Mouse (Mus musculus) stomach, postnatal 0 days (tissue): ENCODE data around the gene Pcbd1. TPM values are rescaled to one million over a fixed set of nuclear protein-coding genes. Genes with fewer than 3 reads are reported as not detected.

Source experiments
- ATAC-seq: fragments of 200-750 bp; cut with Nextera tagmentation; 2 replicates; pipeline ENCODE4 v1.8.0; 2017; ENCODE audit not compliant: low FRiP score, low TSS enrichment
- DNase-seq: peaks from one replicate; pipeline ENCODE4 v3.0.0-alpha.2; 2016; ENCODE audit warnings: low spot score
- H3K27ac ChIP-seq: fragments of 300-500 bp; sonication (generic); replicated peaks from 2 replicates; pipeline ENCODE4 v1.5.1; 2014; ENCODE audit warnings: mild to moderate bottlenecking, control low read depth
- H3K27me3 ChIP-seq: fragments of 300-500 bp; sonication (generic); 2 replicates; pipeline ENCODE4 v1.6.1; 2014; ENCODE audit warnings: low read length; ENCODE audit not compliant: control insufficient read depth, insufficient read depth
- H3K36me3 ChIP-seq: fragments of 300-500 bp; sonication (generic); 2 replicates; pipeline ENCODE4 v1.6.1; 2014; ENCODE audit warnings: low read length, mixed read lengths; ENCODE audit not compliant: control insufficient read depth, insufficient read depth
- H3K4me1 ChIP-seq: fragments of 300-500 bp; sonication (generic); replicated peaks from 2 replicates; pipeline ENCODE4 v1.6.1; 2014; ENCODE audit warnings: antibody characterized with exemption; ENCODE audit not compliant: control insufficient read depth, insufficient read depth
- H3K4me2 ChIP-seq: fragments of 300-500 bp; sonication (generic); replicated peaks from 2 replicates; pipeline ENCODE4 v1.6.1; 2014; ENCODE audit warnings: low read depth, mild to moderate bottlenecking, control low read depth, moderate library complexity
- H3K4me3 ChIP-seq: fragments of 300-500 bp; sonication (generic); 2 replicates; pipeline ENCODE4 v1.5.1; 2014; ENCODE audit warnings: low read depth, low read length, control low read depth
- H3K9ac ChIP-seq: fragments of 300-500 bp; sonication (generic); 2 replicates; pipeline ENCODE4 v1.6.1; 2014; ENCODE audit warnings: mild to moderate bottlenecking, low read length, control low read depth, mixed read lengths
- H3K9me3 ChIP-seq: fragments of 300-500 bp; sonication (generic); 2 replicates; pipeline ENCODE4 v1.6.1; 2016; ENCODE audit warnings: low read length; ENCODE audit not compliant: control insufficient read depth
- CTCF ChIP-seq: IDR thresholded peaks from 2 replicates; pipeline ENCODE4 v1.5.1; 2016; ENCODE audit warnings: antibody characterized with exemption, low read depth, mild to moderate bottlenecking, moderate library complexity
- EP300 ChIP-seq: optimal IDR thresholded peaks from 2 replicates; pipeline ENCODE3; 2016; ENCODE audit warnings: antibody characterized with exemption
- WGBS: fragments of 180-500 bp; shearing (Covaris S2); extraction: QIAGEN DNeasy Blood & Tissue Kit; methylation state at CpG from one replicate; pipeline ENCODE4 v1.1.7; 2014; 5-methylcytosine and 5-hydroxymethylcytosine counted together
- polyA plus RNA-seq: library from polyadenylated mRNA; unstranded; fragments of >200 nt; fragmentation: Nextera tagmentation; extraction: Ambion mirVana; gene quantifications from 2 replicates; pipeline ENCODE4 v1.2.1, GENCODE M21; 2015

Pcbd1 gene
- polyA plus RNA-seq: 95.2 and 96.2 TPM in 2 replicates

DNA sequence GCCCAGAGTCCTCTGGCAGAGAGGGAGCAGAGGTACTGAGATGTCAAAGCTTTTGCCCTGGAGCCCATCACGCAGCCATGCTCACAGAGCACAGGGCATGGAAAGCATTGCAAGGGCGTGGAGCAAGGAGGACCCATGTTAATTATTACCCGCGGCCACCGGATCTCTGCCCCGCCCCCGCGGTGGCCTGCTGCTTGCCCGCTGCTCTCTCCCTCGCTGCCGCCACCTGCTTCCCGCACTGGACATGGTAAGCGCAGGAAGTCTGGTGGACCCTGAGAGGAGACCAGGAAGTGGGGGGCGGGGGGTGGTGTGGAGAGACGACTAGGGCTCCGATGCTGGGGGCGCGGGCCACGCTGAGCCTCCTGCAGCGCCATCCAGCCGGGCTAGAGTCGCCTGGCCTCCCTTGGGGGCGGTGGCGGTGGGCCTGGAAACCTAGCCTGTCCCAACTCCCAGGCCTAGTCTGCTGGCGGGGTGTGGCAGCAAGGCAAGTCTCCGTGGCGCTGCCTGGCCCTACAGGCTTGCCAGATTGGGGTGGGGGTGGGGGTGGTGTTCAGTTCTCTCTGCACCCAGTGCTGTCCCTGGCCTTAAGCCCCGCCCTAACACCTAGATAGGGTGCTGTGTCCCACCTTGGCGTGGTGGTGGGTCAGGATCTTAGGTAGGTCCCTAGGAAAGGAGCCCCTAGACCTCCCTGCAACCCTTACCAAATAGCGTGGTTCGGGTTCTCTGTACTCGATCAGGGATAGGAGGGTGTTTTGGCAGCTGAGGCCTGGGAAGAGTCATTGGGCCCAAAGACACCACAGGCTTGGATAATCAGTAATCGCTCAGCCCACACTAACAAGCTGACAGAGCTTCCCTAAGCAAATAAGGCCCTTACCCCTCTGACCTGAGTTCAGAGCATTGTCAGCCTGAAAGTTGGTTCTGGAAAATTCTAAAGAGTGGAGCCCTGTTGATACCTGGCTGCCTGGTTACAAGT, at the start of gene Pcbd1:
TSS of gene Pcbd1 (plus strand) at position 162 of the 973 bp plus-strand sequence.
- DNase-seq (peak; percentile 92), ATAC-seq (peak; percentile 92)
- H3K27me3 ChIP-seq: no peaks in the 10 kb centered on the region
- TF ChIP-seq EP300: no peak
- TF ChIP-seq CTCF: peak; percentile 49; the same call in 1 of the 2 replicates
- no peaks in the 10 kb centered on the region for H3K9me3 ChIP-seq
- no peaks in the 10 kb centered on the region for H3K36me3 ChIP-seq
- H3K4me2 ChIP-seq: peak within 1 kb of the TSS; percentile 74
- peak within 1 kb of the TSS; percentile 40 for H3K4me3 ChIP-seq
- WGBS: 10% methylated on average over 33 of the region's 33 CpGs
- H3K4me1 ChIP-seq: no peaks in the 10 kb centered on the region
- peak within 1 kb of the TSS; percentile 72 for H3K9ac ChIP-seq
- H3K27ac ChIP-seq: peak within 1 kb of the TSS; percentile 24; the same call in 1 of the 2 replicates

DNA sequence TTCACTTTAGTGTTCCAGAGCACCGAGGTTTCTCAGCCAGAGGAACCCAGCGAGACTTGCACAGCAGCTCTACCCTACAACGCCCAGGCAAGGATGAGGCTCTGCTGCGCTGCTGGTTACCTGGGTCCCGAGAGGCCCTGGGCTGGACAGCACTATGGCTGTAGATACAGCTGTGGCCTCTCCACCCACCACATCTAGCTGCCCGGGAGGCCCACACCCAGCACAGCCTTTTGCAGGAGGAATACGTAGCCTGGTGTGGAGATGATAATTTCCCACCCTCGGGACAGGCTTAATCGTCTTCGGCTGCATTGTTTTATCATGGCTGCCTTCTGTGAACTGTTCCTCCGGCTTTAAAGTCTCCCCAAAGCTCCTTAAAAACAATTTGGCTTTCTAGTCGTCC, 49.5 kb upstream of the Pcbd1 start:
- no peaks in the 10 kb centered on the region for H3K27me3 ChIP-seq
- H3K4me3 ChIP-seq: no peak overlapping the region
- H3K4me2 ChIP-seq: no peak overlapping the region
- TF ChIP-seq CTCF (no peak), EP300 (no peak)
- ATAC-seq (no peak), DNase-seq (no peak)
- H3K27ac ChIP-seq: no peak overlapping the region
- no peaks in the 10 kb centered on the region for H3K9me3 ChIP-seq
- WGBS: 73% methylated on average over 12 of the region's 12 CpGs
- no peaks in the 10 kb centered on the region for H3K4me1 ChIP-seq
- no peak overlapping the region for H3K9ac ChIP-seq
- H3K36me3 ChIP-seq: no peaks in the 10 kb centered on the region

DNA sequence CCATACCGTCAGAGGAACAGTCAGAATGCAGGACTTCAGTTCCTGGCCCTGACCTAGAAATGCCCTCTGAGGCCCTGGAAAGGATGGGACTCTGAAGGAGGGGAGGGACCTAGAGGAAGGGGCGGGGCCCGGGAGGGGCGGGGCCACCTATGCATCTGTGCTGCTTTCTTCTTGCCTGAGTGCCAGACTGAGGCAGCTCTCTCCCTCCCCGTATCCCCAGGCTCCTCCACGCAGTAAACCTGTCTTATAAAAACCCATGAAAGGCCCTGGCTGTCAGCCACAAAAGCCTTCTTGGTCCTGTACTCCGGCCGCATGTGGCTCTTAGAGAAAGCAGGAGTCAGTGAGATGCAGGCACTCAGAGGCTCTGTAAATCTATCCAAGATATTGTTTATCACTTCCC, 44.0 kb upstream of the Pcbd1 start:
- no peak overlapping the region for H3K9ac ChIP-seq
- TF ChIP-seq CTCF (no peak), EP300 (no peak)

DNA sequence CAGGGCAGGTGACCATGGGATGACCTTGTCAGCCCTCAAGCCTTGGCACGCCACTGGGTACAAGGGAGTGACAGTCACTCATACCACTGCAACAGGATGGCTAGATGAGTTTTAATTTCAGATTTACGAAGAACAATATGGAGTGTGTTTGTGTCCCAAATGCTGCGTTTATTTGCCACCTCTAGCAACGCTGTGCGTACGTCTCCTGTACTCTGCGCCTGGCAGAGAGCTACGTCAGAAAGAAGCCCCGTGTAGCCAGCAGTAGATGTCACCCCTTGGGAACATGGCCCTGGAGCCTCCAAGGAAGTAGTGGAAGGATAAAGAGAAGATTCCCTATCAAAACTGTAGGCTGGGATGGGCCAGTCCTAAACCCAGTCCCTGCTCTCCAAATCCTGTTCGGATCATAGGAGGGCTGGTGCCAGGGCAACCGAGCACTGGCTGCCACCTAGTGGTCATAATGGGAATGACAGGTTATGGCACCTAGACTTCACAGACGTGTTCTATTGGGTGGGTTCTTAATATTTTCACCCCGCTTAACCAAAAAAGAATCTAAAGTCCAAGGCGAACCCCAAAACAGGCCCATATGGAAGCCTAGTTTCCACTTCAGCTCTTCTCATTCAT, 37.0 kb upstream of the Pcbd1 start:
- ATAC-seq: peak; percentile 65; the same call in 1 of the 2 replicates
- H3K27ac ChIP-seq: no peak overlapping the region
- H3K9ac ChIP-seq: no peak overlapping the region
- H3K36me3 ChIP-seq: no peaks in the 10 kb centered on the region
- peak; percentile 95 for TF ChIP-seq CTCF
- no peak for TF ChIP-seq EP300
- H3K27me3 ChIP-seq: no peaks in the 10 kb centered on the region
- H3K4me1 ChIP-seq: no peaks in the 10 kb centered on the region
- peak; percentile 64 for DNase-seq
- H3K4me3 ChIP-seq: no peak overlapping the region
- no peaks in the 10 kb centered on the region for H3K9me3 ChIP-seq
- WGBS: 59% methylated on average over 14 of the region's 14 CpGs
- H3K4me2 ChIP-seq: no peak overlapping the region

More for the DNA sequence above, 44.0 kb upstream of the Pcbd1 start:
- Histone ChIP-seq H3K4me3 (no peak overlapping the region), H3K4me2 (no peak overlapping the region), H3K27me3 (no peaks in the 10 kb centered on the region), H3K4me1 (no peaks in the 10 kb centered on the region), H3K36me3 (no peaks in the 10 kb centered on the region), H3K27ac (no peak overlapping the region), H3K9me3 (no peaks in the 10 kb centered on the region)
- DNase-seq (peak; percentile 25), ATAC-seq (0 out of 2 replicates have a peak, but pooled peaks have one; percentile 13)
- 11% methylated on average over 8 of the region's 8 CpGs for WGBS

DNA sequence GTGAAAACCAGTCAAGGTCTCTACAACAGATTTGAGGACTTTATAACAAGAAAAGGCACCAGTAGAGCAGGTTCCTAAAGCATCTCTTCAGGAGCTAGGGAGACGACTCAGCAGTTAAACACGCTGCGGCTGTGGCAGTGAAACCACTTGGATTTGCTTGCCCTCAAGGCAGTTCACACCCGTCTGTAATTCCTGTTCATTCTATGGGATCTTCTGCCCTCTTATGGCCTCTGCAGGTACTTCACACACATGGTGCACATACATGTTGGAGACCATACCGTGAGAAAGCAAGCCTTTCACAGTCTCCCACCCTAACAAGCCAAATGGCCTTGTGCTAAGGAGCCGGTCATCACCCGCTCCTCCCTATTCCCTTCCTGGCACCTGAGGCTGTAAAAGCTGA, 32.5 kb upstream of the Pcbd1 start:
- no peak for ATAC-seq
- Histone ChIP-seq H3K27me3 (no peaks in the 10 kb centered on the region), H3K4me1 (no peaks in the 10 kb centered on the region), H3K9me3 (no peaks in the 10 kb centered on the region), H3K36me3 (no peaks in the 10 kb centered on the region), H3K9ac (no peak overlapping the region), H3K4me3 (no peak overlapping the region), H3K4me2 (no peak overlapping the region), H3K27ac (no peak overlapping the region)
- TF ChIP-seq CTCF (no peak), EP300 (no peak)
- WGBS: 93% methylated on average over 7 of the region's 7 CpGs
- no peak for DNase-seq

DNA sequence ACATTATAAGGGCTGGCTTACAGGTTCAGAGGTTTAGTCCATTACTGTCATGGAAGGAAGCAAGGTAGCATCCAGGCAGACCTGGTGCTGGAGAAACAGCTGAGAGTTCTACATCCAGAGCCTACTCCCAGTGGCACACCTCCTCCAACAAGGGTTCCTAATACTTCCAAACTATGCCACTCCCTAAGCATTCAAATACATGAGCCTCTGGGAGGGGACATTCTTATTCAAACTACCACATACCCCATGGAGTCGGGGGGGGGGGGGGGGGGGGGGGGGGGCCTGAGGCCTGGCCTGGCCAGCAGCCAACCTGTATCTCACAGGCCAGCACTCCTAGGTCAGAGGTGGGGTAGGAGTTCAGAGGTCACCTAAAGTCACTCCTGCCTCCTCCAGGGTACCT, 30.0 kb upstream of the Pcbd1 start:
- Histone ChIP-seq H3K4me2 (no peak overlapping the region), H3K36me3 (no peaks in the 10 kb centered on the region), H3K4me3 (no peak overlapping the region), H3K27ac (no peak overlapping the region), H3K4me1 (no peaks in the 10 kb centered on the region), H3K9ac (no peak overlapping the region), H3K9me3 (no peaks in the 10 kb centered on the region), H3K27me3 (no peaks in the 10 kb centered on the region)
- ATAC-seq (no peak), DNase-seq (no peak)
- 0% methylated on average over 1 of the region's 1 CpGs for WGBS
- TF ChIP-seq EP300 (no peak), CTCF (no peak)
